Mouse (Mus musculus) stomach, embryonic 15.5 days (tissue): Measurements from ENCODE around the gene Arhgap24. TPM values are rescaled to one million over a fixed set of nuclear protein-coding genes. Genes with fewer than 3 reads are reported as not detected.

Source experiments
- ATAC-seq: fragments of 200-750 bp; cut with Nextera tagmentation; 2 replicates; pipeline ENCODE4 v1.8.0; 2017; ENCODE audit warnings: low read depth, moderate number of reproducible peaks, moderate TSS enrichment; ENCODE audit not compliant: insufficient read depth, low FRiP score
- H3K27ac ChIP-seq: fragments of 300-500 bp; sonication (generic); 2 replicates; pipeline ENCODE4 v1.5.1; 2015; ENCODE audit warnings: mild to moderate bottlenecking, inconsistent platforms
- H3K27me3 ChIP-seq: fragments of 300-500 bp; sonication (generic); replicated peaks from 2 replicates; pipeline ENCODE4 v1.6.1; 2015; ENCODE audit warnings: inconsistent platforms
- H3K36me3 ChIP-seq: fragments of 300-500 bp; sonication (generic); 2 replicates; pipeline ENCODE4 v1.6.1; 2015; ENCODE audit warnings: inconsistent platforms
- H3K4me1 ChIP-seq: fragments of 300-500 bp; sonication (generic); 2 replicates; pipeline ENCODE4 v1.6.1; 2015; ENCODE audit warnings: inconsistent platforms
- H3K4me2 ChIP-seq: fragments of 300-500 bp; sonication (generic); 2 replicates; pipeline ENCODE4 v1.6.1; 2015; ENCODE audit warnings: mild to moderate bottlenecking, inconsistent platforms
- H3K4me3 ChIP-seq: fragments of 300-500 bp; sonication (generic); replicated peaks from 2 replicates; pipeline ENCODE4 v1.5.1; 2015; ENCODE audit warnings: inconsistent platforms
- H3K9ac ChIP-seq: fragments of 300-500 bp; sonication (generic); 2 replicates; pipeline ENCODE4 v1.6.1; 2015; ENCODE audit warnings: inconsistent platforms
- H3K9me3 ChIP-seq: fragments of 300-500 bp; sonication (generic); 2 replicates; pipeline ENCODE4 v1.6.1; 2016; ENCODE audit warnings: inconsistent platforms
- WGBS: fragments of 180-500 bp; shearing (Covaris S2); methylation state at CpG from one replicate; pipeline ENCODE4 v1.1.7; 2015; 5-methylcytosine and 5-hydroxymethylcytosine counted together
- polyA plus RNA-seq: library from polyadenylated mRNA; unstranded; fragments of >200 nt; fragmentation: Nextera tagmentation; extraction: Ambion mirVana; gene quantifications from 2 replicates; pipeline ENCODE4 v1.2.1, GENCODE M21; 2015

The Arhgap24 gene
- polyA plus RNA-seq, 1 experiment from 2014 or later: 22.9 TPM

DNA sequence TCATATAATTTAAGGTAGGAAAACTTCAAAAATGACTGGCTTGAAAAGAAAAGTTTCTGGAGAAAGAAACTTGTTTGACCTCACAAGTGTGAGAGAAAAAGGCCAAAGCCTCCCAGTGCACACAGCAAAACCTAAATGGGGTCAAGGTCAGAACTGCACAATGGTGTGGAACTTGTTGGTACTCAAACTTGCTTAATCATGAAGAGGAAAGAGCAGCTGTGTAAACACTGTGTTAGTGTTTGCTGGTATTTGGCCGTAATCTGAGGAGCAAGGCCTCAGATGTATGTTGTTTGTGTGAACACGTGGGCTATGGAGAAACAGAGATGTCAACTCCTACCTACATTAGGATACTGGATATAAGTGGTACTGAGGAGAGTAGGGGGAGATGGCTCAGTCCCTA lies 212.0 kb downstream of the Arhgap24 start:
- no peak overlapping the region for H3K4me2 ChIP-seq
- H3K9ac ChIP-seq: no peak overlapping the region
- H3K4me3 ChIP-seq: no peak overlapping the region
- WGBS: 52% methylated on average over 2 of the region's 2 CpGs
- no peak overlapping the region for H3K27ac ChIP-seq
- H3K36me3 ChIP-seq: no peaks in the 10 kb centered on the region
- no peaks in the 10 kb centered on the region for H3K4me1 ChIP-seq
- no peak for ATAC-seq
- no peaks in the 10 kb centered on the region for H3K27me3 ChIP-seq
- H3K9me3 ChIP-seq: no peaks in the 10 kb centered on the region

GRCm38 (mm10) chr5:102693871-102694270 lies 212.7 kb downstream of the Arhgap24 start:
- H3K4me2 ChIP-seq: no peak overlapping the region
- no peak overlapping the region for H3K4me3 ChIP-seq
- H3K4me1 ChIP-seq: no peaks in the 10 kb centered on the region
- H3K27ac ChIP-seq: no peak overlapping the region
- H3K27me3 ChIP-seq: no peaks in the 10 kb centered on the region
- no peak for ATAC-seq
- no peaks in the 10 kb centered on the region for H3K36me3 ChIP-seq
- 76% methylated on average over 3 of the region's 3 CpGs for WGBS
- H3K9ac ChIP-seq: no peak overlapping the region
- H3K9me3 ChIP-seq: no peaks in the 10 kb centered on the region

DNA sequence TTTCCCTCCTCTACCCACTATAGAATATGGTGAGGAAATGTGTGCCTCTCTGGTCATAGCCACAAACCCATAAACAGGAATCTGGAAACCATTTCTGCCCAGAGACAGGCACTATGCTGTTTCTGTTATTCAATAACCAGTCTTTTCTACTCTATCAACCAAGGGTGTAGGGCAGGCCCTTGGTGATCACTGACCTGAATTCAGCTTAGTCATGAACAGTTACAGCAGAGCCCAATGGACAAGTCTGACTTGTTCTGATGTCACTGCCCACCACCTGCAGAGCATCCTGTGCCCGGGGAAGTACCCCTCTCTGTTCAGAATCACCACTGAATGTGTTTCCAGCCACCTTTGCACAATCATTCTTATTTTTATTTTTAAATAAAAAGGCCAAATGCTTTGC lies 216.6 kb downstream of the Arhgap24 start:
- no peak overlapping the region for H3K27ac ChIP-seq

GRCm38 (mm10) chr5:102698396-102698795 lies 217.2 kb downstream of the Arhgap24 start:
- 85% methylated on average over 5 of the region's 5 CpGs for WGBS

More for the DNA sequence above, 216.6 kb downstream of the Arhgap24 start:
- no peak overlapping the region for H3K4me3 ChIP-seq
- no peaks in the 10 kb centered on the region for H3K36me3 ChIP-seq
- 86% methylated on average over 1 of the region's 1 CpGs for WGBS
- H3K4me1 ChIP-seq: no peaks in the 10 kb centered on the region
- no peak for ATAC-seq
- H3K9ac ChIP-seq: no peak overlapping the region
- no peak overlapping the region for H3K4me2 ChIP-seq
- no peaks in the 10 kb centered on the region for H3K27me3 ChIP-seq
- no peaks in the 10 kb centered on the region for H3K9me3 ChIP-seq

DNA sequence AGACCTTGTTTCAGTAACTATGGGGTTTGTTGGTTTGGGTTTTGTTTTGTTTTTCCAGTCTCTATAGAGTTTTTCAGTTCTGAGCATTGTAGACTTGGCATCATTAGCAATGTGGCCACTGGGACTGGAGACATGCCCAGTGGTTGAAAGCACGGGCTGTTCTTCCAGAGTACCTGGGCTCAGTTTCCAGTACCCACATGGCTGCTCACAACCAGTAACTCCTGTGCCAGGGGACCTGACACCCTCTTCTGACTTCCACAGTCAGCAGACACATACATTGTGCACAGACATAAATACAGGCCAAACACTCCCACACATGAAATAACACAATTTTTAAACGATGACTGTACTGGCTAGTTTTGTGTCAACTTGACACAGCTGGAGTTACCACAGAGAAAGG lies 217.7 kb downstream of the Arhgap24 start:
- no peak overlapping the region for H3K4me2 ChIP-seq
- WGBS: 88% methylated on average over 2 of the region's 2 CpGs

More at GRCm38 (mm10) chr5:102698396-102698795, 217.2 kb downstream of the Arhgap24 start:
- Histone ChIP-seq H3K9me3 (no peaks in the 10 kb centered on the region), H3K27ac (no peak overlapping the region), H3K4me2 (no peak overlapping the region), H3K36me3 (no peaks in the 10 kb centered on the region), H3K4me3 (no peak overlapping the region), H3K9ac (no peak overlapping the region), H3K4me1 (no peaks in the 10 kb centered on the region), H3K27me3 (no peaks in the 10 kb centered on the region)
- ATAC-seq: no peak

DNA sequence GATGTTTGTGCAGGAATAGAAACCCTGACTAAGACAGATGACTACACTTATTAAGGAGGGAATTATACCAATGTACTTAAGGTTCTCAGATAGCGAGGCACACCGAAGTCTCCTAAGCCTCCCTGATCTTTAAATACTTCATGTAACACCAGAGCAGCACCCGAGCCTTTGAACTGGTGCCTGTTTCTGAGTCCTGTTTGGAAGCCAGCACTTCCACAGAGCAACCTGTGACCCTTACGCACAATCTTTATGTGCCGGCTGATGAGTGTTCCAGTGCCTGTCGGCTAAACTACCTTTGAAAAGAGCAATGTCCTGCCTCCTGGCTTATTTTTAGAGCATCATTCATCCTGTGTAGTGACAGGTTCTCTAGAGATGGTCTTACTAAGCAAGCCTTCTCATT lies 221.4 kb downstream of the Arhgap24 start:
- Histone ChIP-seq H3K27me3 (no peaks in the 10 kb centered on the region), H3K4me1 (peaks cover 8% of the 10 kb centered on the region; the same call in 1 of the 2 replicates), H3K27ac (no peak overlapping the region), H3K9ac (no peak overlapping the region), H3K36me3 (no peaks in the 10 kb centered on the region), H3K4me3 (no peak overlapping the region), H3K9me3 (no peaks in the 10 kb centered on the region), H3K4me2 (no peak overlapping the region)
- 72% methylated on average over 6 of the region's 6 CpGs for WGBS
- no peak for ATAC-seq

More for the DNA sequence above, 217.7 kb downstream of the Arhgap24 start:
- no peaks in the 10 kb centered on the region for H3K27me3 ChIP-seq
- H3K36me3 ChIP-seq: no peaks in the 10 kb centered on the region
- H3K4me3 ChIP-seq: no peak overlapping the region
- H3K9me3 ChIP-seq: no peaks in the 10 kb centered on the region
- H3K27ac ChIP-seq: no peak overlapping the region
- ATAC-seq: no peak
- H3K9ac ChIP-seq: no peak overlapping the region
- H3K4me1 ChIP-seq: 0 out of 2 replicates have a peak, but pooled peaks cover 3% of the 10 kb centered on the region

GRCm38 (mm10) chr5:102703325-102704099 lies 222.3 kb downstream of the Arhgap24 start:
- H3K4me1 ChIP-seq: peaks cover 8% of the 10 kb centered on the region; the same call in 1 of the 2 replicates
- no peak for ATAC-seq
- no peaks in the 10 kb centered on the region for H3K36me3 ChIP-seq
- no peak overlapping the region for H3K27ac ChIP-seq
- 50% methylated on average over 5 of the region's 5 CpGs for WGBS
- H3K27me3 ChIP-seq: no peaks in the 10 kb centered on the region
- H3K9me3 ChIP-seq: no peaks in the 10 kb centered on the region
- H3K9ac ChIP-seq: no peak overlapping the region
- H3K4me3 ChIP-seq: no peak overlapping the region
- no peak overlapping the region for H3K4me2 ChIP-seq

- Histone ChIP-seq H3K4me3 (no peak overlapping the region), H3K9me3 (no peaks in the 10 kb centered on the region), H3K4me2 (no peak overlapping the region), H3K27ac (no peak overlapping the region), H3K36me3 (no peaks in the 10 kb centered on the region), H3K9ac (no peak overlapping the region), H3K27me3 (no peaks in the 10 kb centered on the region), H3K4me1 (peaks cover 8% of the 10 kb centered on the region; the same call in 1 of the 2 replicates)
- WGBS: 28% methylated on average over 2 of the region's 2 CpGs
- no peak for ATAC-seq
Measured at GRCm38 (mm10) chr5:102705170-102705569, 224.0 kb downstream of the Arhgap24 start.

GRCm38 (mm10) chr5:102710336-102710735 lies 229.1 kb downstream of the Arhgap24 start:
- ATAC-seq: no peak

GRCm38 (mm10) chr5:102719368-102719972 lies 238.3 kb downstream of the Arhgap24 start:
- Histone ChIP-seq H3K9ac (no peak overlapping the region), H3K9me3 (no peaks in the 10 kb centered on the region), H3K27me3 (no peaks in the 10 kb centered on the region), H3K4me2 (no peak overlapping the region), H3K36me3 (no peaks in the 10 kb centered on the region), H3K4me3 (no peak overlapping the region), H3K27ac (no peak overlapping the region), H3K4me1 (peaks cover 3% of the 10 kb centered on the region; the same call in 1 of the 2 replicates)
- ATAC-seq: no peak
- 55% methylated on average over 8 of the region's 8 CpGs for WGBS

More at GRCm38 (mm10) chr5:102710336-102710735, 229.1 kb downstream of the Arhgap24 start:
- 89% methylated on average over 7 of the region's 7 CpGs for WGBS
- Histone ChIP-seq H3K4me3 (no peak overlapping the region), H3K27me3 (no peaks in the 10 kb centered on the region), H3K9me3 (no peaks in the 10 kb centered on the region), H3K4me1 (peaks cover 2% of the 10 kb centered on the region; the same call in 1 of the 2 replicates), H3K9ac (no peak overlapping the region), H3K36me3 (no peaks in the 10 kb centered on the region), H3K27ac (no peak overlapping the region), H3K4me2 (no peak overlapping the region)

- Histone ChIP-seq H3K27me3 (no peaks in the 10 kb centered on the region), H3K4me3 (no peak overlapping the region), H3K9me3 (no peaks in the 10 kb centered on the region), H3K36me3 (no peaks in the 10 kb centered on the region), H3K9ac (no peak overlapping the region), H3K4me1 (peaks cover 3% of the 10 kb centered on the region; the same call in 1 of the 2 replicates), H3K4me2 (no peak overlapping the region), H3K27ac (no peak overlapping the region)
- WGBS: 88% methylated on average over 3 of the region's 3 CpGs
- no peak for ATAC-seq
Measured at GRCm38 (mm10) chr5:102723558-102723957, 242.4 kb downstream of the Arhgap24 start.

DNA sequence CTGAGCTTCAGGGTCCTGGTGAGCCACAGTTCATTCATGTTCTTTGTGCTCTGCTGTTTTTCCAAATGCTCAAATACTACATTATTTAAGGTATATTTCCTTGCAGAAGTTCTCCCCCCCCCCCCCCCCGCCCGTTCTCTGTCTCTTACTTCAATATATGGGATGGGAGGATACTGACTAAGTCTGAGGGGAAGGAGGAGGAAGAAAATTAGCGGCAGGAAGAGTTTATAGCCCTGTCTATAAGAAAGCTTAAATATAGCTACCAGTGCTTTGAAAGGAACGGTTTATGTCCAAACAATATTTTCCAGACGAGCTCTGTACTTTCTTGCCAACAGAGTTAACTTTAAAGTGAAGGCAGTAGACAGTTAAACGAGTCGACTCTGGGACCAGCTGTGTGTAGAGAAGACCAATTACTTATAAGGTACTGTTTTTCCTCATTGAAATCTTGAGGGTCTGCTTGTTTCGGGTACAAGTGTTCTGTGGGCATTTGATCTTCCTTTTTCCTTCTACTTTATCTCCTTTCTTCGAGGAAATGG lies 243.7 kb downstream of the Arhgap24 start:
- Histone ChIP-seq H3K36me3 (no peaks in the 10 kb centered on the region), H3K9ac (no peak overlapping the region), H3K4me2 (peak overlapping the region; percentile 38), H3K4me3 (peak overlapping the region; percentile 28), H3K4me1 (peaks cover 3% of the 10 kb centered on the region; the same call in 1 of the 2 replicates), H3K27me3 (no peaks in the 10 kb centered on the region), H3K27ac (peak overlapping the region; percentile 76), H3K9me3 (no peaks in the 10 kb centered on the region)
- ATAC-seq: 0 out of 2 replicates have a peak, but pooled peaks have one; percentile 43
- WGBS: 17% methylated on average over 9 of the region's 9 CpGs
